Mouse (Mus musculus) gastrocnemius, postnatal 10 days (tissue): ENCODE data around the gene Nmral1. TPM values are rescaled to one million over a fixed set of nuclear protein-coding genes. Genes with fewer than 3 reads are reported as not detected.

Experiments used
- total RNA-seq, 2 experiments: library from RNA; stranded (reverse); gene quantifications; 2 replicates each; pipeline ENCODE4 v1.2.3; 2021

Gene Nmral1
- total RNA-seq, 2 experiments from 2014 or later, result 6.8 to 7.1 TPM

Other genes starting within 250 kb of the Nmral1 start
- 1,000 to 10,000 TPM; 1,275 to 1,445 TPM for gene Srl, start 177.5 kb downstream of the Nmral1 start, total RNA-seq
- 1 to 10 TPM; 6.6 to 6.9 TPM for gene Tfap4, start 159.5 kb downstream of the Nmral1 start, total RNA-seq
- gene Glis2, start 124.6 kb downstream of the Nmral1 start, total RNA-seq, result 10 to 100 TPM; 22.2 to 32.3 TPM
- 10 to 100 TPM; 79.3 to 82.7 TPM for gene Pam16, start 94.4 kb downstream of the Nmral1 start, total RNA-seq
- 10 to 100 TPM in 1 of 2 experiments, 1 to 10 TPM in 1; 9.7 to 13.0 TPM for gene Vasn, start 79.4 kb downstream of the Nmral1 start, total RNA-seq
- gene Dnaja3, start 79.4 kb downstream of the Nmral1 start, total RNA-seq, result 10 to 100 TPM; 71.4 to 87.2 TPM
- 10 to 100 TPM; 16.3 to 23.3 TPM for gene Coro7, start 39.6 kb downstream of the Nmral1 start, total RNA-seq
- 10 to 100 TPM; 45.1 to 51.1 TPM for gene Hmox2, start 7.0 kb upstream of the Nmral1 start, total RNA-seq
- 10 to 100 TPM; 82.1 to 91.9 TPM for gene Cdip1, start 70.9 kb upstream of the Nmral1 start, total RNA-seq
- gene 4930562C15Rik, start 116.1 kb upstream of the Nmral1 start, total RNA-seq, result not detected
- gene Ubald1, start 161.0 kb upstream of the Nmral1 start, total RNA-seq, result 10 to 100 TPM; 28.1 to 33.4 TPM
- gene Mgrn1, start 166.9 kb upstream of the Nmral1 start, total RNA-seq, result 10 to 100 TPM; 62.2 to 68.4 TPM
- gene Nudt16l1, start 219.4 kb upstream of the Nmral1 start, total RNA-seq, result 10 to 100 TPM; 32.6 to 35.2 TPM
- 10 to 100 TPM; 14.9 to 21.5 TPM for gene Anks3, start 244.8 kb upstream of the Nmral1 start, total RNA-seq